Mouse (Mus musculus) CH12.LX (cell line): ENCODE results near the gene Afm. TPM values are rescaled to one million over a fixed set of nuclear protein-coding genes. Genes with fewer than 3 reads are reported as not detected.

Experiments
- DNase-seq: peaks from one replicate; pipeline ENCODE4 v3.0.0-alpha.2; 2013; ENCODE audit errors: extremely low read depth
- H3K27ac ChIP-seq: 2 replicates; pipeline ENCODE4 v1.5.1; 2012; ENCODE audit warnings: low read depth, mild to moderate bottlenecking, control low read depth, moderate library complexity; ENCODE audit not compliant: insufficient read depth
- H3K27me3 ChIP-seq: replicated peaks from 2 replicates; pipeline ENCODE3; 2012; ENCODE audit warnings: inconsistent platforms
- H3K36me3 ChIP-seq, 2 experiments: replicated peaks in 1 of 2; 2 replicates each; pipeline versions ENCODE3 to v1.6.1; 2012; ENCODE audit warnings: inconsistent platforms in 1 of 2, low read length in 1 of 2, mild to moderate bottlenecking in 1 of 2, mixed read lengths in 1 of 2, moderate library complexity in 1 of 2; ENCODE audit not compliant: control insufficient read depth in 1 of 2, insufficient read depth in 1 of 2
- H3K4me1 ChIP-seq, 2 experiments: 2 replicates each; pipeline ENCODE4 v1.6.1; 2012; ENCODE audit warnings: inconsistent platforms in 1 of 2, moderate library complexity in 1 of 2; ENCODE audit not compliant: insufficient read depth in 2 of 2, control insufficient read depth in 1 of 2
- H3K4me2 ChIP-seq: 2 replicates; pipeline ENCODE4 v1.6.1; 2012; ENCODE audit warnings: low read depth, mild to moderate bottlenecking, control low read depth; ENCODE audit not compliant: poor library complexity, insufficient read depth, severe bottlenecking
- H3K4me3 ChIP-seq, 3 experiments: fragments of 150-350 bp in 1 of 3; sonication (generic) in 1 of 3; replicated peaks in 1 of 3; 2 replicates each; pipeline versions ENCODE3 to v1.5.1; 2011 to 2012; ENCODE audit warnings: low read depth in 2 of 3, low read length in 2 of 3, mild to moderate bottlenecking in 2 of 3, moderate library complexity in 2 of 3, control low read depth in 1 of 3, improper control_type of control experiment in 1 of 3, inconsistent platforms in 1 of 3, mixed read lengths in 1 of 3; ENCODE audit not compliant: poor library complexity in 1 of 3
- H3K79me2 ChIP-seq: replicated peaks from 2 replicates; pipeline ENCODE4 v1.6.1; 2012; ENCODE audit warnings: mild to moderate bottlenecking, moderate library complexity; ENCODE audit not compliant: control insufficient read depth, poor library complexity, insufficient read depth, severe bottlenecking; ENCODE audit errors: extremely low read depth
- H3K9ac ChIP-seq: 2 replicates; pipeline ENCODE4 v1.6.1; 2012; ENCODE audit warnings: low read depth, mild to moderate bottlenecking, control low read depth, moderate library complexity; ENCODE audit not compliant: insufficient read depth
- H3K9me3 ChIP-seq: replicated peaks from 2 replicates; pipeline ENCODE3; 2012; ENCODE audit warnings: low read length, inconsistent platforms, mixed read lengths
- BHLHE40 ChIP-seq: IDR thresholded peaks from 2 replicates; pipeline ENCODE4 v1.6.1; 2011; ENCODE audit warnings: mild to moderate bottlenecking, low read depth, low read length, improper control_type of control experiment
- CHD1 ChIP-seq: IDR thresholded peaks from 2 replicates; pipeline ENCODE4 v1.6.1; 2012; ENCODE audit warnings: low read depth, low read length, improper control_type of control experiment, inconsistent platforms
- CTCF ChIP-seq, 2 experiments: IDR thresholded peaks in 1 of 2; conservative IDR thresholded peaks in 1 of 2; 2 replicates each; pipeline ENCODE4 v1.5.1; 2011 to 2012; ENCODE audit warnings: low read depth in 2 of 2, low read length in 2 of 2, improper control_type of control experiment in 1 of 2, inconsistent platforms in 1 of 2, mild to moderate bottlenecking in 1 of 2, moderate library complexity in 1 of 2
- ELF1 ChIP-seq: IDR thresholded peaks from 2 replicates; pipeline ENCODE4 v1.6.1; 2014; ENCODE audit warnings: low read depth, mild to moderate bottlenecking, inconsistent platforms, low read length, improper control_type of control experiment
- EP300 ChIP-seq: IDR thresholded peaks from 2 replicates; pipeline ENCODE4 v1.6.1; 2011; ENCODE audit warnings: low read length, improper control_type of control experiment
- ETS1 ChIP-seq: conservative IDR thresholded peaks from 2 replicates; pipeline ENCODE4 v1.6.1; 2012; ENCODE audit warnings: low read depth, mild to moderate bottlenecking, inconsistent platforms, low read length, improper control_type of control experiment, moderate library complexity
- GABPA ChIP-seq: IDR thresholded peaks from 2 replicates; pipeline ENCODE4 v1.6.1; 2012; ENCODE audit warnings: low read depth, low read length, improper control_type of control experiment, inconsistent platforms; ENCODE audit not compliant: insufficient replicate concordance
- HCFC1 ChIP-seq: IDR thresholded peaks from 2 replicates; pipeline ENCODE4 v1.6.1; 2012; ENCODE audit warnings: low read depth, mild to moderate bottlenecking, inconsistent platforms, low read length, improper control_type of control experiment
- IRF4 ChIP-seq: IDR thresholded peaks from 2 replicates; pipeline ENCODE4 v1.6.1; 2014; ENCODE audit warnings: low read depth, mild to moderate bottlenecking, inconsistent platforms, low read length, improper control_type of control experiment
- JUN ChIP-seq: IDR thresholded peaks from 2 replicates; pipeline ENCODE4 v1.6.1; 2011; ENCODE audit warnings: low read depth, mild to moderate bottlenecking, low read length, improper control_type of control experiment, moderate library complexity; ENCODE audit not compliant: insufficient read depth
- JUND ChIP-seq: conservative IDR thresholded peaks from 2 replicates; pipeline ENCODE4 v1.6.1; 2011; ENCODE audit warnings: low read depth, low read length, improper control_type of control experiment
- KAT2A ChIP-seq: IDR thresholded peaks from 2 replicates; pipeline ENCODE4 v1.6.1; 2012; ENCODE audit warnings: low read length, improper control_type of control experiment, inconsistent platforms; ENCODE audit not compliant: insufficient replicate concordance
- MAFK ChIP-seq: IDR thresholded peaks from 2 replicates; pipeline ENCODE4 v1.6.1; 2011; ENCODE audit warnings: low read length, improper control_type of control experiment; ENCODE audit not compliant: insufficient replicate concordance
- MAX ChIP-seq: IDR thresholded peaks from 2 replicates; pipeline ENCODE4 v1.6.1; 2011; ENCODE audit warnings: low read length, improper control_type of control experiment
- MAZ ChIP-seq: IDR thresholded peaks from 2 replicates; pipeline ENCODE4 v1.6.1; 2012; ENCODE audit warnings: low read depth, mild to moderate bottlenecking, inconsistent platforms, low read length, improper control_type of control experiment, moderate library complexity
- MEF2A ChIP-seq: IDR thresholded peaks from 2 replicates; pipeline ENCODE4 v1.6.1; 2014; ENCODE audit warnings: low read depth, mild to moderate bottlenecking, inconsistent platforms, low read length, improper control_type of control experiment, borderline replicate concordance
- MXI1 ChIP-seq: IDR thresholded peaks from 2 replicates; pipeline ENCODE4 v1.6.1; 2011; ENCODE audit warnings: mild to moderate bottlenecking, low read depth, low read length, improper control_type of control experiment
- MYC ChIP-seq: IDR thresholded peaks from 2 replicates; pipeline ENCODE4 v1.6.1; 2011; ENCODE audit warnings: low read depth, mild to moderate bottlenecking, improper control_type of control experiment, low read length
- NELFE ChIP-seq: IDR thresholded peaks from 2 replicates; pipeline ENCODE4 v1.6.1; 2011; ENCODE audit warnings: low read depth, low read length, improper control_type of control experiment
- NRF1 ChIP-seq: IDR thresholded peaks from 2 replicates; pipeline ENCODE4 v1.6.1; 2014; ENCODE audit warnings: low read depth, mild to moderate bottlenecking, inconsistent platforms, low read length, improper control_type of control experiment, moderate library complexity
- PAX5 ChIP-seq: IDR thresholded peaks from 2 replicates; pipeline ENCODE4 v1.6.1; 2012; ENCODE audit warnings: low read length, inconsistent platforms, mixed read lengths
- POLR2A ChIP-seq: IDR thresholded peaks from 2 replicates; pipeline ENCODE4 v1.6.1; 2011; ENCODE audit warnings: low read depth, mild to moderate bottlenecking, improper control_type of control experiment, low read length
- POLR2AphosphoS2 ChIP-seq: IDR thresholded peaks from 2 replicates; pipeline ENCODE4 v1.6.1; 2011; ENCODE audit warnings: low read depth, low read length, improper control_type of control experiment
- RCOR1 ChIP-seq: conservative IDR thresholded peaks from 2 replicates; pipeline ENCODE4 v1.6.1; 2012; ENCODE audit warnings: low read depth, mild to moderate bottlenecking, inconsistent platforms, low read length, improper control_type of control experiment
- SIN3A ChIP-seq: IDR thresholded peaks from 2 replicates; pipeline ENCODE4 v1.6.1; 2012; ENCODE audit warnings: low read length, improper control_type of control experiment, inconsistent platforms
- TBP ChIP-seq: conservative IDR thresholded peaks from 2 replicates; pipeline ENCODE4 v1.6.1; 2011; ENCODE audit warnings: low read depth, low read length, improper control_type of control experiment
- TCF12 ChIP-seq: IDR thresholded peaks from 2 replicates; pipeline ENCODE4 v1.6.1; 2014; ENCODE audit warnings: low read depth, mild to moderate bottlenecking, inconsistent platforms, low read length, improper control_type of control experiment
- UBTF ChIP-seq: IDR thresholded peaks from 2 replicates; pipeline ENCODE4 v1.6.1; 2012; ENCODE audit warnings: low read depth, mild to moderate bottlenecking, inconsistent platforms, low read length, improper control_type of control experiment, moderate library complexity
- USF2 ChIP-seq: conservative IDR thresholded peaks from 2 replicates; pipeline ENCODE4 v1.6.1; 2011; ENCODE audit warnings: low read depth, low read length, improper control_type of control experiment
- ZKSCAN1 ChIP-seq: IDR thresholded peaks from 2 replicates; pipeline ENCODE4 v1.6.1; 2012; ENCODE audit warnings: low read depth, inconsistent platforms, low read length, improper control_type of control experiment, borderline replicate concordance
- ZMIZ1 ChIP-seq: IDR thresholded peaks from 2 replicates; pipeline ENCODE4 v1.6.1; 2012; ENCODE audit warnings: low read depth, mild to moderate bottlenecking, inconsistent platforms, low read length, improper control_type of control experiment
- ZNF384 ChIP-seq: IDR thresholded peaks from 2 replicates; pipeline ENCODE4 v1.6.1; 2012; ENCODE audit warnings: low read depth, low read length, improper control_type of control experiment, inconsistent platforms
- dilution Hi-C: fragments of 300-500 bp; cut with MboI; formaldehyde crosslinking; loops from 2 replicates; pipeline ENCODE4 v1.14.3; 2020; ENCODE audit warnings: low sequenced_read_pairs; ENCODE audit not compliant: extremely low pct_unique_long_range_greater_than_20kb, extremely low pct_ligation_motif_present
- in situ Hi-C: fragments of 300-500 bp; cut with MboI; formaldehyde crosslinking; loops from 3 replicates; pipeline ENCODE4 v1.14.3; 2019; ENCODE audit warnings: low sequenced_read_pairs, low pct_ligation_motif_present, low pct_unique_long_range_greater_than_20kb, mixed read lengths
- polyA plus RNA-seq: library from polyadenylated mRNA; unstranded; fragments of >175 nt; gene quantifications from 2 replicates; pipeline ENCODE4 v1.2.1, GENCODE M21; 2012; ENCODE audit warnings: low read depth; ENCODE audit not compliant: insufficient read length
- total RNA-seq, 2 experiments: library from RNA; depleted of rRNA; stranded (reverse); fragments of 300-350 nt in 1 of 2; fragments of >200 nt in 1 of 2; gene quantifications; 2 replicates each; pipeline ENCODE4 v1.2.3; 2012 to 2014

The Afm gene
- total and polyA plus RNA-seq, 3 experiments: not detected

- Histone ChIP-seq H3K4me1 (peaks cover 0 to 15% of the 10 kb centered on the region in 2 experiments; a peak in 2 of 4 replicates), H3K27ac (no peak within 1 kb of the TSS), H3K79me2 (no peaks in the 10 kb centered on the region), H3K36me3 (no peaks in the 10 kb centered on the region), H3K9me3 (no peaks in the 10 kb centered on the region), H3K4me2 (peak within 1 kb of the TSS; percentile 13; the same call in 1 of the 2 replicates), H3K4me3 (no peak within 1 kb of the TSS), H3K9ac (no peak within 1 kb of the TSS), H3K27me3 (no peaks in the 10 kb centered on the region)
- DNase-seq: no peak
- TF ChIP-seq MAX (no peak), MAZ (no peak), BHLHE40 (no peak), JUN (no peak), GABPA (no peak), JUND (no peak), IRF4 (no peak), MAFK (no peak), HCFC1 (no peak)
- in situ Hi-C loops: loop anchor here (10.0 to 25.0 kb wide), 2 partner anchors 76 to 278 kb away; partner anchors contain the start of gene Cox18
- dilution Hi-C loops: no loop called here
Observed at GRCm38 (mm10) chr5:90490518-90490917, 28.2 kb upstream of the Afm start, which contains the start of gene Afp. Afp (plus strand) TSS chr5:90490737.

- no peaks in the 10 kb centered on the region for H3K27me3 ChIP-seq
- H3K27ac ChIP-seq: no peak overlapping the region
- no peaks in the 10 kb centered on the region for H3K79me2 ChIP-seq
- peak overlapping the region in 2 of 3 experiments; percentile 37 to 39 for H3K4me3 ChIP-seq
- H3K4me1 ChIP-seq: peaks cover 0 to 15% of the 10 kb centered on the region in 2 experiments; a peak in 2 of 4 replicates
- peak; percentile 75 for DNase-seq
- dilution Hi-C loops: no loop called here
- H3K36me3 ChIP-seq: no peaks in the 10 kb centered on the region
- peak overlapping the region; percentile 54 for H3K4me2 ChIP-seq
- no peak overlapping the region for H3K9ac ChIP-seq
- in situ Hi-C loops: loop anchor here (10.0 to 25.0 kb wide), 2 partner anchors 78 to 280 kb away; partner anchors contain the start of gene Cox18
- H3K9me3 ChIP-seq: no peaks in the 10 kb centered on the region
- TF ChIP-seq ETS1: peak; percentile 57; the same call in 1 of the 2 replicates
- peak; percentile 96 for TF ChIP-seq BHLHE40
- TF ChIP-seq MYC: peak; percentile 86
- no peak for TF ChIP-seq NELFE
- no peak for TF ChIP-seq PAX5
- TF ChIP-seq ZKSCAN1: no peak
- TF ChIP-seq TBP: 0 out of 2 replicates have a peak, but pooled peaks have one; percentile 57
- TF ChIP-seq UBTF: no peak
- TF ChIP-seq MXI1: 0 out of 2 replicates have a peak, but pooled peaks have one; percentile 53
- TF ChIP-seq ZMIZ1: no peak
- no peak for TF ChIP-seq MEF2A
- peak; percentile 42; the same call in 1 of the 2 replicates for TF ChIP-seq JUND
- peak; percentile 40; the same call in 1 of the 2 replicates for TF ChIP-seq TCF12
- no peak for TF ChIP-seq USF2
- TF ChIP-seq POLR2AphosphoS2: no peak
- no peak for TF ChIP-seq KAT2A
- no peak for TF ChIP-seq ZNF384
- 0 out of 2 replicates have a peak, but pooled peaks have one; percentile 36 for TF ChIP-seq POLR2A
- peak; percentile 65; the same call in 1 of the 2 replicates for TF ChIP-seq MAX
- no peak for TF ChIP-seq RCOR1
- TF ChIP-seq CHD1: no peak
- TF ChIP-seq NRF1: no peak
- no peak for TF ChIP-seq CTCF (conservative IDR thresholded peaks at IDR 0.05 in 1 of 2, IDR thresholded peaks at IDR 0.05 in 1 of 2; ENCODE audit: low read depth in 2 of 2, low read length in 2 of 2)
- TF ChIP-seq SIN3A: 0 out of 2 replicates have a peak, but pooled peaks have one; percentile 51
- peak; percentile 63 for TF ChIP-seq EP300
- TF ChIP-seq JUN: no peak
- peak; percentile 45; the same call in 1 of the 2 replicates for TF ChIP-seq IRF4
- TF ChIP-seq ELF1: peak; percentile 74
Observed at GRCm38 (mm10) chr5:90492440-90492839, 26.3 kb upstream of the Afm start.
